Mouse (Mus musculus) embryonic fibroblast, embryonic 13.5 days (primary cell): ENCODE data around the gene Kazald1.
A peak's percentile ranks its signal among the peaks of the same experiment; 100 is the strongest.

Experiments used
- CTCF ChIP-seq: IDR thresholded peaks from 2 replicates; pipeline ENCODE4 v1.5.1; 2011; ENCODE audit warnings: mild to moderate bottlenecking, control low read depth, low read length, moderate library complexity, borderline replicate concordance; ENCODE audit not compliant: insufficient read depth
- POLR2A ChIP-seq: IDR thresholded peaks from 2 replicates; pipeline ENCODE4 v1.6.1; 2011; ENCODE audit warnings: low read depth, mild to moderate bottlenecking, control low read depth, low read length, moderate library complexity

GRCm38 (mm10) chr19:45079769-45080515 is 4.9 kb downstream of the Kazald1 start:
- TF ChIP-seq POLR2A: peak; percentile 77
- no peak for TF ChIP-seq CTCF
